Mouse (Mus musculus): ENCODE results near the gene Dnajc28.
"Not testable (repeated sequence)": the region's sequence is repeated elsewhere in the genome, so short reads cannot be mapped to it uniquely, and the experiment has no call there.

Gene Dnajc28

GRCm38 (mm10) chr16:91618511-91619501 is at the start of gene Dnajc28:
Dnajc28 (minus strand) TSS chr16:91619026.
- DNase-seq (ENCODE audit: extremely low spot score), result peak; percentile 73

DNA sequence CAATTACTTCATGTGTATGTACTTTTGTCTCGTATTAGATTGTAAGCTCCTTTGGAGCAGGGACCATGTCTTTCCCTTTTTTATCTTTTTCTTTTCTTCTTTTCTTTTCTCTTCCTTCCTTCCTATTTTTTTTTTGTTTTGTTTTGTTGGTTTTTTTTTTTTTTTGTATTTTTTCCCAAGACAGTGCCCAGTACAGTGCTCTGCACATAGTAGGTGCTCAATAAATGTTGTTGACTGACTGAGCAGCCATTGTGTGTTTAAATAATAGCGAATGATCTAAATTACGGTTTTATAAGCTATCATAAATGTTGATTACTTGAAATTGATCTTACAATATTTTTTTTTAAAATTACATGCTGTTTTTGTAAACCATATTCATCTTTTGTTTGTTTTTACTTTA is 45.0 kb upstream of the Dnajc28 start:
- no peak for DNase-seq (ENCODE audit: extremely low spot score)

- no peak for DNase-seq (ENCODE audit: extremely low spot score)
Observed at GRCm38 (mm10) chr16:91662336-91662735, 43.5 kb upstream of the Dnajc28 start.

DNA sequence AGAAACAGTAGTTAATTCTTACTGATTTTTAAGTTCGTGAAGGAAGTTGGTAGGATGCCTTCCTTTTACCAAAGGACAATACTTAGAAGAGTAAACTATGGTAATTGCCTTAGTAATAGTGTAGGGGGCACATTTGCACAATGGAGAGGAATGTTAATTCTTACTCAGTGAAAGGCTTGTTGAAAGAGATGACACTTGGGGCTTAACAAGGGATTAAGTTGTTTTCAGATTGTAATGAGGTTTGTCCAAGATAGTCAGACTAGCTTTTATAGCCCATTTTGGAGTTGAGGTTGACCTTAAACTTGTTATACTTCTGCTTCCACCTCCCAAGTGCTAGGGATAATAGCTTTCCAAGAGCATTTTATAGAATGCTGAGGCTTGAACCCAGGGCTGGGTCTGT is 42.6 kb upstream of the Dnajc28 start:
- no peak for DNase-seq (ENCODE audit: extremely low spot score)

GRCm38 (mm10) chr16:91659798-91660197 is 41.0 kb upstream of the Dnajc28 start:
- no peak for DNase-seq (ENCODE audit: extremely low spot score)

GRCm38 (mm10) chr16:91658471-91658870 is 39.6 kb upstream of the Dnajc28 start:
- no peak for DNase-seq (ENCODE audit: extremely low spot score)

- no peak for DNase-seq (ENCODE audit: extremely low spot score)
Observed at GRCm38 (mm10) chr16:91657285-91657684, 38.5 kb upstream of the Dnajc28 start.

DNA sequence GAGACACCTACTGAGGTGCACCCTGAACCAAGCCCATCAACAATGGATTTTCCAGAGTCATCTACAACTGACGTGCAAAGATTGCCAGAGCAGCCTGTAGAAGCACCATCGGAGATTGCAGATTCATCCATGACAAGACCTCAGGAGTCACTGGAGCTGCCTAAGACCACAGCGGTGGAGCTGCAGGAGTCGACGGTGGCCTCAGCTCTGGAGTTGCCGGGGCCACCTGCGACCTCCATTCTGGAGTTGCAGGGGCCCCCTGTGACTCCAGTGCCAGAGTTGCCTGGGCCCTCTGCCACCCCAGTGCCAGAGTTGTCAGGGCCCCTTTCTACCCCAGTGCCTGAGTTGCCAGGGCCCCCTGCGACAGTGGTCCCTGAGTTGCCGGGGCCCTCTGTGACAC is 36.5 kb upstream of the Dnajc28 start:
- no peak for DNase-seq (ENCODE audit: extremely low spot score)

DNA sequence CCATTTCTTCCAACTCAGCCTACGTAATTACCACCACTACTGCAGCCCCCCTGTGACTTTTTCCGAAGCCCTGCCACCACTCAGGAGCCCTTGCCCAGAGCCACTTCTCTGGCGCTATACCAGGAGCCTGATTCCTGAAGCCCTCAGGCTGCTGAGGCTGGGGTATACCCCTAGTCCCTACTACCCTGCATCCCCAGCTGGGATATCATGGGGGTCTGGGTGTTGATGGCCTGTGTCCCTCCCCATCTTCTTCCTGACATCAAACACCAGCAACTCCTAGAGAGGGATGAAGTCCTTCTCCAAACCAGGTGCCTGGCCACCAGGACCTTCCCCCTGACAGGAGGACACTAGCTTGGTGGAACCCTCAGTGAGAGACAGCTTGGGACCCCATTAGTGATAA is 33.4 kb upstream of the Dnajc28 start:
- DNase-seq (ENCODE audit: extremely low spot score), result no peak

- no peak for DNase-seq (ENCODE audit: extremely low spot score)
Observed at GRCm38 (mm10) chr16:91649781-91650180, 31.0 kb upstream of the Dnajc28 start.

DNA sequence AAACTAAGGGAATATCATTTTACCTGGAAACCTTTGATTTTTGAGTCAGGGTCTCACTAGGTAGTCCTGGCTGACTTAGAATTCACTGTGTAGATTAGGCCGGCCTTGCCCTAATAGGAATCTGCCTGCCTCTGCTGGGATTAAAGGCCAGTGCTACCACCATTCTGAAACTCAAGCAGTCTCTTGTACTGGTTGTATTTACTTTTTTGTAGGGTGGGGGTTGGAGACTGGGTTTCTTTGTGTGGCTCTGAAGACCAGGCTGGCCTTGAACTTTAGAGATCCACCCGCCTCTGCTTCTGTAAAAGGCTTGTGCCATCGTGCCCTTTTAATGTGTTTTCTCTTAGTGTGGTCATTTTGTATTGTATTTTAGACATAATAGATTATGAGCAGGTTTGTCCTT is 30.4 kb upstream of the Dnajc28 start:
- DNase-seq (ENCODE audit: extremely low spot score), result no peak

- peak; percentile 83 for DNase-seq (ENCODE audit: extremely low spot score)
Observed at GRCm38 (mm10) chr16:91648220-91648550, 29.4 kb upstream of the Dnajc28 start.

DNA sequence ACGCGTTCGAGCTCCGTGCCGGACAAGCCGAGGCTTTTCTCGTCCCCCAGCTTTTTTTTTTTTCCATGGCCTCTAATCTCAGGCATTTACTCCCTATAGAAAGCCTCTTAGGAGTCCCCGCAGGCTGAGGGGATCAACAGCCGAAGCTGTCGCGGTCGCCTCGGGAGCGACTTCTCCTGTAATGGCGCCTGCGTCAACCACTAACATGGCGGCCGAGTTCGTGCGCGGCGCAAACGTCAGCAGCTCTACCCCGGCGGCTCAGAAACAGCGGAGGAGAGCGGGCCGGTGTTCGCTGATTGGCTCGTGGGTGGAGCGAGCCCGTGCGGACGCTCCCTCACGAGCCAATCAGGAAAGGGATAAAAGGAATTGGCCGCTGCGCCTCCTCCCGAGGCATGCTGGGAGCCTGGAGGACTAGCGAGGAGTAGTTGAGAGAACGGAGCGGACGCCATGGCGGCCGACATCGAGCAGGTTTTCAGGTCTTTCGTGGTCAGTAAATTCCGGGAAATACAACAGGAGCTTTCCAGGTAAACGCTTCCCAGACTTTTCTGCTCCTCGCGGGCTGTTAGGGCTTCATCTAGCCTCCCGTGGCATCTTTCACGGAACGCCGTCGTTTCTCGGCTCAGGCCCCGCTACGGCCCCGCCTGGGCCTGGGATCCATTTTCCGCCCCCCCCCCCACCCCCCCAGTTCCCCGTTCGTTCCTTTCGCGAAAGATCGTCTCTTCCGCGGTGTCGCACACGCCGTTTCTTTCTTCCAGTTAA is 28.8 kb upstream of the Dnajc28 start, which contains the start of gene Son:
Gene Son (plus strand): TSS at position 46 of the 759 bp plus-strand sequence.
- peak; percentile 94 for DNase-seq (ENCODE audit: extremely low spot score)

DNA sequence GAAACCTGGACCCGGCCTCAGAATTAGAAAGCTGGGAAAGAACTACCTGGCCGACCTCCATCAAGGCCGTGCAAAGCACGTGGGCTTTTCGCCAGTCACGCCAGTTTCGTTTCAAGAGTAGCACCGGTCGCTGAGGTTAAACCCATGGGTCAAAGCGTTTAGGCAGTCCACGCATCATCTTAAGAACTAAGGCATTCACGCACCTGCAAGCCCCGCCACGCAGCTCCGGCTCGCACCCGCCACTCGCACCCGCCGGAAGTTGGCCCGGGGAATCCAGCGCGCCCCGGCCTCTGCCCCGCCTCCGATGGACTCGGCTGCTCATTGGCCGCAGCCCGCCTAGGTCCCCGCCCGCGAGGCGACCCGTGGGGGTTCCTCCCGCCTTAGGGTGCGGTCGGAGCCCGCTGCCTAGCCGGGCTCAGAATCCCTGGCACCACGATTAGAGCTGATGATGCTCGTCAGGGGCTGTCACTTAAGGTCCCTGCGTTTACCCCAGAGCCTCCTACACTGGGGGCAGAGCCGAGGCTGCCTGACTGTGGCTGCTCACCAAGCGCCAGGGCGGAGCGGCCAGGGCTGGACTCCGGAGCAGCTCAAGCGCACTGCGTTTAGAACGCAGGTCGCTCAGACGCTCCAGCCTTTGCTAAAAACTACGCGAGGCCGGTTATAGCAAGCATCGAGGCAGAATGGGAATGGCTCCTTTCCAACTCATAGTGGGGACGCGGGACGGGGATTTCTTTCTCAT is 28.0 kb upstream of the Dnajc28 start, which contains the start of gene Gart:
Gene Gart (minus strand): TSS at position 272 of the 739 bp plus-strand sequence.
- DNase-seq (ENCODE audit: extremely low spot score), result peak; percentile 90

DNA sequence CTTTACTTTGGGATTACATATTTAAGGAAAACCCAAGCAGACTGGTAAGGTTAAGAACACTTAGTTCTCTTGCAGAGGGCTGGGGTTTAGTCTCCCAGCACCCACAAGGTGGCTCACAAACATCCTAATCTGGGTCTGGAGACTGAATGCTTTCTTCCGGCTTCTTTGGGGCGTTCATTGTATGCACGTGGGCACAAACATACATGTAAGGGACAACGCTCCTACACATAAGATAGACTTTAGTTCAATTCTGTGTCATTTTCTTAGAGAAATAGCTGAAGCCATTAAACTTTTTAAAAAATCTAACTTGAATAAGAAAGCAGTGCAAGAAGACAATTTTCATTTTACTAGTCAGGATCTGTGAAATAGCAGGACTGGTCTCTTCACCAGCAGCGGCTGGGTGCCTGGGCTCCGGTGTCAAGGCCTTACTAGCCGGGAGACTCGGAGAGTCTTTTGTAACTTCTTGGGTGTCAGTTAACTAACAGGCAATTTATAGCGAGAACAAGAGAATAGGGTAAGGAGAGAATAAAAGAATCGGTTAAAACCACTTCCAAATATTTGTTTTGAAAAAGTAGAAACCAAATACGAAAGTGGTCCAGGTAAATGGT is 27.3 kb upstream of the Dnajc28 start:
- DNase-seq (ENCODE audit: extremely low spot score), result peak; percentile 26

GRCm38 (mm10) chr16:91645420-91645819 is 26.6 kb upstream of the Dnajc28 start:
- DNase-seq (ENCODE audit: extremely low spot score), result not testable (repeated sequence)

- no peak for DNase-seq (ENCODE audit: extremely low spot score)
Observed at GRCm38 (mm10) chr16:91644901-91645300, 26.1 kb upstream of the Dnajc28 start.

- no peak for DNase-seq (ENCODE audit: extremely low spot score)
Observed at GRCm38 (mm10) chr16:91640171-91640570, 21.3 kb upstream of the Dnajc28 start.

DNA sequence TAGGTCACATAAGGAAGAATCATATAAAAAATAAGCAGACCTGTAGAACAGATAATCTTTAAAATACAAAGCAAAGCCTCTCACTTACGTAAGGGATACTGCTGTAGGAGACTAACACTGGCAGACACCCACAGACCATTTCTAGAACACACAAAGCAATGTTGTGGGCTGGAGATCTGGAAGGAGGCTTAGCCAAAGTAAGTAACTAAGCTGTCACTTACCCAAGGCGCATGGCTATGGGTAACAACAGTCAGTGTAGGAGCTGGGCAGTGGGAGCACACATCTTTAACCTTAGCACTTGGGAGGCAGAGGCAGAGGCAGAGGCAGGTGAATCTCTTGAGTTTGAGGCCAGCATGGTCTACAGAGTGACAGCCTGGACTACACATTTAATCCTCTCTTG is 20.8 kb upstream of the Dnajc28 start:
- DNase-seq (ENCODE audit: extremely low spot score), result no peak

- DNase-seq (ENCODE audit: extremely low spot score), result no peak
Observed at GRCm38 (mm10) chr16:91639161-91639560, 20.3 kb upstream of the Dnajc28 start.

- no peak for DNase-seq (ENCODE audit: extremely low spot score)
Observed at GRCm38 (mm10) chr16:91633641-91634040, 14.8 kb upstream of the Dnajc28 start.

Measured in embryo, embryonic 9.5 days (tissue).